ENCODE assay signal across 11 mouse cellular contexts in genomic region chr3:127627151-127627955, GRCm38 (mm10). TPM values are rescaled to one million over a fixed set of nuclear protein-coding genes. Genes with fewer than 3 reads are reported as not detected.
DNase-seq lines count a peak whose midpoint lies in the region; ATAC-seq lines count a peak whose summit lies in the region.
"Had no signal": no experiment of that assay in that cellular context is flagged by ENCODE, and none has a peak within 500 bp of the region (broad histone marks: within the 10 kb centered on the region; RNA-seq: fewer than 3 reads in every experiment).

No protein-coding gene starts in this region.

- peaks cover 17% of the 10 kb centered on the region for H3K4me1 ChIP-seq in heart, embryonic 10.5 days
- H3K4me1 ChIP-seq in hindbrain, embryonic 16.5 days (ENCODE audit: control insufficient read depth, insufficient read depth, low read depth, low read length), result peaks cover 10% of the 10 kb centered on the region

- H3K4me2 ChIP-seq in hindbrain, embryonic 16.5 days (ENCODE audit: low read length), result no peak overlapping the region; the same call in 1 of the 2 replicates

- H3K4me3 ChIP-seq in heart, embryonic 10.5 days, result peak overlapping the region; percentile 23
- no peak overlapping the region for H3K4me3 ChIP-seq in hindbrain, embryonic 16.5 days (ENCODE audit: low read length)
- H3K4me3 ChIP-seq: embryonic facial prominence, embryonic 13.5 days had no signal

- no peak overlapping the region for H3K9ac ChIP-seq in hindbrain, embryonic 16.5 days (ENCODE audit: low read depth, low read length)
- H3K9ac ChIP-seq: embryonic facial prominence, embryonic 13.5 days had no signal

- no peak overlapping the region for H3K27ac ChIP-seq in heart, embryonic 10.5 days
- H3K27ac ChIP-seq in hindbrain, embryonic 16.5 days (ENCODE audit: low read depth, low read length), result no peak overlapping the region
- H3K27ac ChIP-seq: embryonic facial prominence, embryonic 13.5 days had no signal

- DNase-seq in heart, embryonic 10.5 days (ENCODE audit: low spot score), result no peak
- DNase-seq in heart, postnatal 4 days, result no peak
- DNase-seq in ovary, postnatal 36 days (ENCODE audit: low spot score), result peak; percentile 6
- no peak for DNase-seq in ovary, postnatal 10 days (ENCODE audit: low spot score)
- peak; percentile 12 for DNase-seq in splenic B cell, adult 2 months (ENCODE audit: low read depth, low spot score)
- no peak for DNase-seq in frontal cortex, postnatal 14 days (ENCODE audit: low spot score in 2 of 2)
- DNase-seq in c-Kit-positive CD71-positive TER-119-positive erythroid progenitor cells, embryonic 14.5 days (ENCODE audit: low spot score), result no peak
- DNase-seq: gastrocnemius, postnatal 36 days; lung, adult 18-20 months had no signal

- H3K9me3 ChIP-seq in heart, embryonic 10.5 days, result no peaks in the 10 kb centered on the region
- no peaks in the 10 kb centered on the region for H3K9me3 ChIP-seq in hindbrain, embryonic 16.5 days (ENCODE audit: control insufficient read depth, low read length)
- H3K9me3 ChIP-seq: embryonic facial prominence, embryonic 13.5 days had no signal

- no peaks in the 10 kb centered on the region for H3K36me3 ChIP-seq in heart, embryonic 10.5 days
- no peaks in the 10 kb centered on the region for H3K36me3 ChIP-seq in hindbrain, embryonic 16.5 days (ENCODE audit: control insufficient read depth, insufficient read depth, low read length)
- no peaks in the 10 kb centered on the region for H3K36me3 ChIP-seq in splenic B cell, adult 2 months (ENCODE audit: control insufficient read depth, insufficient read depth, low read length, poor library complexity, severe bottlenecking)
- H3K36me3 ChIP-seq: embryonic facial prominence, embryonic 13.5 days had no signal

- peaks cover 92% of the 10 kb centered on the region for H3K27me3 ChIP-seq in heart, embryonic 10.5 days (ENCODE audit: insufficient read depth, poor library complexity, severe bottlenecking)
- peaks cover 35% of the 10 kb centered on the region for H3K27me3 ChIP-seq in hindbrain, embryonic 16.5 days (replicated peaks; ENCODE audit: control insufficient read depth, insufficient read depth, low read length)
- H3K27me3 ChIP-seq in splenic B cell, adult 2 months (ENCODE audit: control insufficient read depth, insufficient read depth, low read length, poor library complexity, severe bottlenecking), result peaks cover 1% of the 10 kb centered on the region

- 1% methylated on average over 28 of the region's 28 CpGs for WGBS in heart, embryonic 10.5 days
- WGBS in hindbrain, embryonic 16.5 days, result 1% methylated on average over 27 of the region's 28 CpGs

- 0 out of 2 replicates have a peak, but pooled peaks have one; percentile 12 for ATAC-seq in hindbrain, embryonic 16.5 days

RNA-seq across cellular contexts. Expression of gene Neurog2, which starts 5.6 kb away (rescaled TPM):
- 0.25 and 0.26 TPM in 2 replicates for polyA plus RNA-seq in heart, embryonic 10.5 days (2016; fragmentation: Nextera tagmentation; extraction: Ambion mirVana)
- total RNA-seq in heart, postnatal 4 days (2021), result not detected
- polyA plus RNA-seq in hindbrain, embryonic 16.5 days (2015; fragmentation: Nextera tagmentation; extraction: Ambion mirVana), result 2.4 and 3.4 TPM in 2 replicates
- total RNA-seq: gastrocnemius, postnatal 36 days had no signal

Comparison
In these comparisons a context has a peak if more than half of its experiments do, and no peak if none do; other contexts are left out.
1. DNase-seq: peak in ovary, postnatal 36 days (single experiment) and splenic B cell, adult 2 months (single experiment); none in heart, embryonic 10.5 days (single experiment), heart, postnatal 4 days (single experiment), ovary, postnatal 10 days (single experiment), frontal cortex, postnatal 14 days (0 of 2) and c-Kit-positive CD71-positive TER-119-positive erythroid progenitor cells, embryonic 14.5 days (single experiment).